Mouse (Mus musculus): Measurements from ENCODE around the gene Acbd4. TPM values are rescaled to one million over a fixed set of nuclear protein-coding genes. Genes with fewer than 3 reads are reported as not detected.
A peak's percentile ranks its signal among the peaks of the same experiment; 100 is the strongest.

The Acbd4 gene
- polyA plus RNA-seq, 1 experiment from 2014 or later, result 56.5 TPM

GRCm38 (mm10) chr11:103133456-103134185 lies 32.1 kb downstream of the Acbd4 start:
- ATAC-seq (no peak), DNase-seq (no peak)
- TF ChIP-seq EP300 (IDR thresholded peaks at IDR 0.05; ENCODE audit: low read depth) (no peak), CTCF (IDR thresholded peaks at IDR 0.05; ENCODE audit: low read depth) (no peak)
- Histone ChIP-seq H3K9me3 (ENCODE audit: low read length) (no peaks in the 10 kb centered on the region), H3K4me1 (ENCODE audit: insufficient read depth) (peaks cover 38% of the 10 kb centered on the region), H3K4me3 (ENCODE audit: low read depth, low read length) (peak overlapping the region; percentile 41), H3K27me3 (ENCODE audit: insufficient read depth, low read length) (no peaks in the 10 kb centered on the region), H3K9ac (replicated peaks) (peak overlapping the region; percentile 65), H3K27ac (ENCODE audit: low read depth) (peak overlapping the region; percentile 98), H3K4me2 (ENCODE audit: low read depth, low read length) (peak overlapping the region; percentile 73), H3K36me3 (replicated peaks; ENCODE audit: insufficient read depth, low read length) (no peaks in the 10 kb centered on the region)
- WGBS (ENCODE audit: insufficient replicate concordance), result 56% methylated on average over 6 of the region's 6 CpGs

GRCm38 (mm10) chr11:103134221-103134620 lies 32.7 kb downstream of the Acbd4 start:
- H3K27me3 ChIP-seq (ENCODE audit: insufficient read depth, low read length), result no peaks in the 10 kb centered on the region
- 72% methylated on average over 3 of the region's 3 CpGs for WGBS (ENCODE audit: insufficient replicate concordance)
- peak overlapping the region; percentile 98; the same call in 1 of the 2 replicates for H3K27ac ChIP-seq (ENCODE audit: low read depth)
- no peak for TF ChIP-seq CTCF (IDR thresholded peaks at IDR 0.05; ENCODE audit: low read depth)
- no peak for TF ChIP-seq EP300 (IDR thresholded peaks at IDR 0.05; ENCODE audit: low read depth)
- H3K36me3 ChIP-seq (replicated peaks; ENCODE audit: insufficient read depth, low read length), result no peaks in the 10 kb centered on the region
- no peak overlapping the region for H3K4me3 ChIP-seq (ENCODE audit: low read depth, low read length)
- no peaks in the 10 kb centered on the region for H3K9me3 ChIP-seq (ENCODE audit: low read length)
- DNase-seq, result no peak
- ATAC-seq, result no peak
- no peak overlapping the region for H3K9ac ChIP-seq (replicated peaks)
- H3K4me1 ChIP-seq (ENCODE audit: insufficient read depth), result peaks cover 38% of the 10 kb centered on the region
- H3K4me2 ChIP-seq (ENCODE audit: low read depth, low read length), result peak overlapping the region; percentile 73

- no peaks in the 10 kb centered on the region for H3K27me3 ChIP-seq (ENCODE audit: insufficient read depth, low read length)
- ATAC-seq (no peak), DNase-seq (no peak)
- H3K9me3 ChIP-seq (ENCODE audit: low read length), result no peaks in the 10 kb centered on the region
- no peak overlapping the region for H3K4me2 ChIP-seq (ENCODE audit: low read depth, low read length)
- WGBS (ENCODE audit: insufficient replicate concordance), result 37% methylated on average over 8 of the region's 8 CpGs
- H3K9ac ChIP-seq (replicated peaks), result 0 out of 2 replicates have a peak overlapping the region, but pooled peaks have one; percentile 30
- H3K4me3 ChIP-seq (ENCODE audit: low read depth, low read length), result no peak overlapping the region
- TF ChIP-seq EP300 (IDR thresholded peaks at IDR 0.05; ENCODE audit: low read depth) (peak; percentile 43), CTCF (IDR thresholded peaks at IDR 0.05; ENCODE audit: low read depth) (no peak)
- H3K4me1 ChIP-seq (ENCODE audit: insufficient read depth), result peaks cover 25% of the 10 kb centered on the region
- H3K36me3 ChIP-seq (replicated peaks; ENCODE audit: insufficient read depth, low read length), result no peaks in the 10 kb centered on the region
- no peak overlapping the region for H3K27ac ChIP-seq (ENCODE audit: low read depth)
These were observed 34.6 kb downstream of the Acbd4 start for GRCm38 (mm10) chr11:103136039-103136577.

- no peak for DNase-seq
- Histone ChIP-seq H3K4me1 (ENCODE audit: insufficient read depth) (peaks cover 22% of the 10 kb centered on the region), H3K27ac (ENCODE audit: low read depth) (peak overlapping the region; percentile 64)
These were observed 38.7 kb downstream of the Acbd4 start for GRCm38 (mm10) chr11:103139951-103140762.

GRCm38 (mm10) chr11:103140763-103141100 lies 39.2 kb downstream of the Acbd4 start:
- H3K4me3 ChIP-seq (ENCODE audit: low read depth, low read length), result no peak overlapping the region
- H3K27ac ChIP-seq (ENCODE audit: low read depth), result peak overlapping the region; percentile 64
- no peak for ATAC-seq
- no peak overlapping the region for H3K4me2 ChIP-seq (ENCODE audit: low read depth, low read length)
- H3K9ac ChIP-seq (replicated peaks), result no peak overlapping the region
- H3K4me1 ChIP-seq (ENCODE audit: insufficient read depth), result peaks cover 20% of the 10 kb centered on the region
- no peak for DNase-seq
- H3K27me3 ChIP-seq (ENCODE audit: insufficient read depth, low read length), result no peaks in the 10 kb centered on the region
- H3K9me3 ChIP-seq (ENCODE audit: low read length), result no peaks in the 10 kb centered on the region
- TF ChIP-seq CTCF (IDR thresholded peaks at IDR 0.05; ENCODE audit: low read depth) (no peak), EP300 (IDR thresholded peaks at IDR 0.05; ENCODE audit: low read depth) (no peak)
- no peaks in the 10 kb centered on the region for H3K36me3 ChIP-seq (replicated peaks; ENCODE audit: insufficient read depth, low read length)
- WGBS (ENCODE audit: insufficient replicate concordance), result 64% methylated on average over 6 of the region's 6 CpGs

More at GRCm38 (mm10) chr11:103139951-103140762, 38.7 kb downstream of the Acbd4 start:
- H3K36me3 ChIP-seq (replicated peaks; ENCODE audit: insufficient read depth, low read length), result no peaks in the 10 kb centered on the region
- no peak for TF ChIP-seq CTCF (IDR thresholded peaks at IDR 0.05; ENCODE audit: low read depth)
- TF ChIP-seq EP300 (IDR thresholded peaks at IDR 0.05; ENCODE audit: low read depth), result no peak
- H3K9ac ChIP-seq (replicated peaks), result no peak overlapping the region
- no peaks in the 10 kb centered on the region for H3K27me3 ChIP-seq (ENCODE audit: insufficient read depth, low read length)
- H3K4me3 ChIP-seq (ENCODE audit: low read depth, low read length), result no peak overlapping the region
- no peak for ATAC-seq
- H3K4me2 ChIP-seq (ENCODE audit: low read depth, low read length), result no peak overlapping the region
- 86% methylated on average over 14 of the region's 14 CpGs for WGBS (ENCODE audit: insufficient replicate concordance)
- H3K9me3 ChIP-seq (ENCODE audit: low read length), result no peaks in the 10 kb centered on the region
